Comparison of ENCODE assay signal across 24 mouse cellular contexts in the genomic region with DNA sequence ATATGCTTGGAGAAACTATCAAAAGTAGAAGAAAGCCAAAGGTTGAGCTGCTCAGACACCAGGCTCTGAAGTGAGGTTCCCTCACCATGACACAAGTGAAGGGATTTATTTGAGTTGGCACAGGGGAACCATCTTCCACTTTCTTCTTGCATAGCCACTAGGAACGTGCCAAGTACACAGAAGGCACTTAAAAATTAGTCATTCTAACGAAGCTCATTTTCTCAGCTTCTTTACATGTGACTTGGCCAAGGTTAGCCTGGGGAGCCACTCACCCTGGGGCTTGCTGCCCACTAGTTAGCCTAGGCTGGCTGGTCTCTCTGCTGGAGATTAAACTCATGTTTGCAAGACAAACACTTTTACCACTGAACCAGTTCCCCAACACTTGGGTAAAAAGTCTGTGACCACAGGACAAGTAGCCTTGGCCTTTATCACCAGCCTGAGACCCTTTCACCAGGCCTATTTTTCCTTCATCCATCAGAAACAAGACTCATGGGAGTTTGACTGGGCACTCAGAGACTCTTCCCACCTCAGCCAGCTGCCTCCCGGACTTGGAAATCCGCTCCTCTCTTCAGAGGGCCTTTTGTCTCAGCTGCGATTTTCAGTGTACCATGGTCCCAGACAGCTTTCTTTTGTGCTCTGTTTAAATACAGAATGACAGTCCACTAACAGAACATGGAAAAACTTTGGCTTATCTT. TPM values are rescaled to one million over a fixed set of nuclear protein-coding genes. Genes with fewer than 3 reads are reported as not detected.
DNase-seq lines count a peak whose midpoint lies in the region; ATAC-seq and TF ChIP-seq lines count a peak whose summit lies in the region.
"Had no signal": no experiment of that assay in that cellular context is flagged by ENCODE, and none has a peak within 500 bp of the region (broad histone marks: within the 10 kb centered on the region; RNA-seq: fewer than 3 reads in every experiment).

No protein-coding gene starts in this region.

- no peaks in the 10 kb centered on the region for H3K27me3 ChIP-seq in hindbrain, embryonic 10.5 days (ENCODE audit: insufficient read depth, poor library complexity, severe bottlenecking)
- H3K27me3 ChIP-seq in hindbrain, postnatal 0 days (ENCODE audit: insufficient read depth, low read length): no peaks in the 10 kb centered on the region
- H3K27me3 ChIP-seq in midbrain, embryonic 12.5 days: 0 out of 2 replicates have a peak, but pooled peaks cover 4% of the 10 kb centered on the region
- H3K27me3 ChIP-seq: embryonic facial prominence, embryonic 13.5 days; intestine, embryonic 15.5 days; liver, embryonic 15.5 days; stomach, embryonic 15.5 days had no signal

- no peak for ATAC-seq in hindbrain, postnatal 0 days
- peak; percentile 67 for ATAC-seq in midbrain, embryonic 12.5 days (ENCODE audit: low FRiP score, low read depth)
- ATAC-seq: activated CD4-positive, CD25-positive, alpha-beta regulatory T cell, adult 4 months; CD4-positive, CD25-positive, alpha-beta regulatory T cell, adult 4 months; forebrain, embryonic 16.5 days; intestine, embryonic 15.5 days had no signal

- H3K4me2 ChIP-seq in hindbrain, postnatal 0 days (ENCODE audit: low read depth, low read length): no peak overlapping the region
- H3K4me2 ChIP-seq in midbrain, embryonic 12.5 days (replicated peaks): no peak overlapping the region
- H3K4me2 ChIP-seq: embryonic facial prominence, embryonic 13.5 days; intestine, embryonic 15.5 days; liver, embryonic 15.5 days; stomach, embryonic 15.5 days had no signal

- H3K36me3 ChIP-seq in hindbrain, embryonic 10.5 days: no peaks in the 10 kb centered on the region
- H3K36me3 ChIP-seq in hindbrain, postnatal 0 days (ENCODE audit: insufficient read depth, low read length): no peaks in the 10 kb centered on the region
- H3K36me3 ChIP-seq in midbrain, embryonic 12.5 days: no peaks in the 10 kb centered on the region
- H3K36me3 ChIP-seq: embryonic facial prominence, embryonic 13.5 days; intestine, embryonic 15.5 days; liver, embryonic 15.5 days; stomach, embryonic 15.5 days had no signal

- peak overlapping the region; percentile 78 for H3K27ac ChIP-seq in hindbrain, embryonic 10.5 days
- no peak overlapping the region for H3K27ac ChIP-seq in hindbrain, postnatal 0 days
- peak overlapping the region; percentile 67 for H3K27ac ChIP-seq in midbrain, embryonic 12.5 days (replicated peaks)
- H3K27ac ChIP-seq: embryonic facial prominence, embryonic 13.5 days; gastrocnemius, adult 2 months; intestine, embryonic 15.5 days; liver, embryonic 15.5 days; macrophage; stomach, embryonic 15.5 days had no signal

- DNase-seq in heart, adult 11 months: peak; percentile 34
- DNase-seq in heart, adult 8-10 months (ENCODE audit: low spot score): no peak
- DNase-seq in hindbrain, embryonic 10.5 days (ENCODE audit: low spot score): no peak
- DNase-seq in hindbrain, postnatal 0 days (ENCODE audit: low spot score): peak; percentile 18
- no peak for DNase-seq in frontal cortex, postnatal 25 days (ENCODE audit: low spot score in 2 of 2)
- DNase-seq in cerebellum, postnatal 4 days (ENCODE audit: low spot score in 2 of 2): no peak
- DNase-seq in layer of hippocampus, postnatal 36 days: no peak
- DNase-seq: adrenal gland, postnatal 14 days; cerebellum, adult 11 months; cerebellum, postnatal 10 days; gastrocnemius, adult 2 months; heart, adult 18-20 months; heart, postnatal 36 days; right cerebral cortex, postnatal 14 days; spleen, adult 18-20 months had no signal

- TF ChIP-seq CTCF in hindbrain, postnatal 0 days (IDR thresholded peaks at IDR 0.05; ENCODE audit: low read depth): no peak

- no peak overlapping the region for H3K9ac ChIP-seq in hindbrain, postnatal 0 days (replicated peaks; ENCODE audit: low read length)
- no peak overlapping the region for H3K9ac ChIP-seq in midbrain, embryonic 12.5 days (replicated peaks)
- H3K9ac ChIP-seq: embryonic facial prominence, embryonic 13.5 days; intestine, embryonic 15.5 days; liver, embryonic 15.5 days; stomach, embryonic 15.5 days had no signal

- no peak overlapping the region for H3K4me3 ChIP-seq in hindbrain, embryonic 10.5 days
- H3K4me3 ChIP-seq in hindbrain, postnatal 0 days (ENCODE audit: low read length): no peak overlapping the region
- H3K4me3 ChIP-seq in midbrain, embryonic 12.5 days: no peak overlapping the region
- H3K4me3 ChIP-seq: embryonic facial prominence, embryonic 13.5 days; gastrocnemius, adult 2 months; intestine, embryonic 15.5 days; liver, embryonic 15.5 days; stomach, embryonic 15.5 days had no signal

- 53% methylated on average over 5 of the region's 5 CpGs for WGBS in hindbrain, embryonic 10.5 days
- WGBS in hindbrain, postnatal 0 days: 44% methylated on average over 5 of the region's 5 CpGs
- WGBS in midbrain, embryonic 12.5 days: 52% methylated on average over 5 of the region's 5 CpGs

- H3K4me1 ChIP-seq in hindbrain, embryonic 10.5 days (replicated peaks): peaks cover 32% of the 10 kb centered on the region
- no peaks in the 10 kb centered on the region for H3K4me1 ChIP-seq in hindbrain, postnatal 0 days (ENCODE audit: insufficient read depth, low read length)
- peaks cover 17% of the 10 kb centered on the region for H3K4me1 ChIP-seq in midbrain, embryonic 12.5 days
- H3K4me1 ChIP-seq: embryonic facial prominence, embryonic 13.5 days; intestine, embryonic 15.5 days; liver, embryonic 15.5 days; stomach, embryonic 15.5 days had no signal

- H3K9me3 ChIP-seq in hindbrain, embryonic 10.5 days: no peaks in the 10 kb centered on the region
- no peaks in the 10 kb centered on the region for H3K9me3 ChIP-seq in hindbrain, postnatal 0 days (ENCODE audit: low read length)
- no peaks in the 10 kb centered on the region for H3K9me3 ChIP-seq in midbrain, embryonic 12.5 days
- H3K9me3 ChIP-seq: embryonic facial prominence, embryonic 13.5 days; intestine, embryonic 15.5 days; liver, embryonic 15.5 days; stomach, embryonic 15.5 days had no signal

RNA-seq across cellular contexts. Expression of gene Lrp2, which starts 12.7 kb away (rescaled TPM):
- 1 to 10 TPM in 3 of 4 experiments, under 1 TPM in 1; 0.57 to 1.6 (median 1.1) TPM for total RNA-seq in heart, adult 8-10 months (2022)
- 1.8 and 2.0 TPM in 2 replicates for polyA plus RNA-seq in hindbrain, embryonic 10.5 days (2016; fragmentation: Nextera tagmentation; extraction: Ambion mirVana)
- 3.9 and 5.4 TPM in 2 replicates for total RNA-seq in hindbrain, postnatal 0 days (2014; rRNA removed)
- 0.46 and 0.48 TPM in 2 replicates for polyA plus RNA-seq in hindbrain, postnatal 0 days (2015; fragmentation: Nextera tagmentation; extraction: Ambion mirVana)
- 5.7 and 6.9 TPM in 2 replicates for polyA plus RNA-seq in midbrain, embryonic 12.5 days (2016; fragmentation: Nextera tagmentation; extraction: Ambion mirVana)
- under 1 TPM; 0.65 to 0.86 TPM for total RNA-seq in layer of hippocampus, postnatal 36 days (2021)
- total RNA-seq: gastrocnemius, adult 2 months had no signal
- polyA plus RNA-seq: macrophage had no signal

Comparison
In these comparisons a context has a peak if more than half of its experiments do, and no peak if none do; other contexts are left out.
1. DNase-seq: peak in heart, adult 11 months (single experiment) and hindbrain, postnatal 0 days (single experiment); none in heart, adult 8-10 months (single experiment), hindbrain, embryonic 10.5 days (single experiment), frontal cortex, postnatal 25 days (0 of 2), cerebellum, postnatal 4 days (0 of 2) and layer of hippocampus, postnatal 36 days (0 of 2).